Mouse (Mus musculus) hindbrain, embryonic 13.5 days (tissue): ENCODE data around the gene Cryaa. TPM values are rescaled to one million over a fixed set of nuclear protein-coding genes. Genes with fewer than 3 reads are reported as not detected.

Source experiments
- ATAC-seq: fragments of 200-750 bp; cut with Nextera tagmentation; 2 replicates; pipeline ENCODE4 v1.8.0; 2017; ENCODE audit warnings: moderate TSS enrichment; ENCODE audit not compliant: low FRiP score
- H3K27ac ChIP-seq: fragments of 300-500 bp; sonication (generic); 2 replicates; pipeline ENCODE4 v1.5.1; 2015; ENCODE audit warnings: inconsistent platforms, mild to moderate bottlenecking, moderate library complexity
- H3K27me3 ChIP-seq: fragments of 300-500 bp; sonication (generic); 2 replicates; pipeline ENCODE4 v1.6.1; 2015; ENCODE audit warnings: mild to moderate bottlenecking, inconsistent platforms
- H3K36me3 ChIP-seq: fragments of 300-500 bp; sonication (generic); 2 replicates; pipeline ENCODE4 v1.6.1; 2015; ENCODE audit warnings: mild to moderate bottlenecking, inconsistent platforms
- H3K4me1 ChIP-seq: fragments of 300-500 bp; sonication (generic); replicated peaks from 2 replicates; pipeline ENCODE4 v1.6.1; 2015; ENCODE audit warnings: inconsistent platforms
- H3K4me2 ChIP-seq: fragments of 300-500 bp; sonication (generic); 2 replicates; pipeline ENCODE4 v1.6.1; 2015; ENCODE audit warnings: inconsistent platforms, mild to moderate bottlenecking, moderate library complexity
- H3K4me3 ChIP-seq: fragments of 300-500 bp; sonication (generic); 2 replicates; pipeline ENCODE4 v1.5.1; 2015; ENCODE audit warnings: mild to moderate bottlenecking, inconsistent platforms
- H3K9ac ChIP-seq: fragments of 300-500 bp; sonication (generic); 2 replicates; pipeline ENCODE4 v1.6.1; 2015; ENCODE audit warnings: mild to moderate bottlenecking, inconsistent platforms
- H3K9me3 ChIP-seq: fragments of 300-500 bp; sonication (generic); 2 replicates; pipeline ENCODE4 v1.6.1; 2016; ENCODE audit warnings: inconsistent platforms
- WGBS: fragments of 180-500 bp; shearing (Covaris S2); methylation state at CpG from one replicate; pipeline ENCODE4 v1.1.7; 2015; 5-methylcytosine and 5-hydroxymethylcytosine counted together
- polyA plus RNA-seq: library from polyadenylated mRNA; unstranded; fragments of >200 nt; fragmentation: Nextera tagmentation; extraction: Ambion mirVana; gene quantifications from 2 replicates; pipeline ENCODE4 v1.2.1, GENCODE M21; 2015

Gene Cryaa
- not detected in 2 replicates for polyA plus RNA-seq

- Histone ChIP-seq H3K27ac (no peak within 1 kb of the TSS), H3K4me3 (no peak within 1 kb of the TSS), H3K36me3 (no peaks in the 10 kb centered on the region), H3K4me2 (no peak within 1 kb of the TSS), H3K9ac (no peak within 1 kb of the TSS), H3K4me1 (no peaks in the 10 kb centered on the region), H3K27me3 (0 out of 2 replicates have a peak, but pooled peaks cover 4% of the 10 kb centered on the region), H3K9me3 (no peaks in the 10 kb centered on the region)
- ATAC-seq = no peak
- 85% methylated on average over 8 of the region's 8 CpGs for WGBS
Observed at GRCm38 (mm10) chr17:31677507-31677906, at the start of gene Cryaa. Gene Cryaa, plus strand, starts transcription at chr17:31677807.

GRCm38 (mm10) chr17:31627961-31628360, 49.6 kb upstream of the Cryaa start:
- WGBS = 91% methylated on average over 2 of the region's 2 CpGs
- H3K27me3 ChIP-seq = no peaks in the 10 kb centered on the region

GRCm38 (mm10) chr17:31631081-31631800, 46.4 kb upstream of the Cryaa start:
- Histone ChIP-seq H3K4me2 (no peak overlapping the region), H3K27me3 (peaks cover 15% of the 10 kb centered on the region), H3K9ac (no peak overlapping the region), H3K27ac (no peak overlapping the region), H3K4me3 (no peak overlapping the region), H3K9me3 (peaks cover 5% of the 10 kb centered on the region; the same call in 1 of the 2 replicates), H3K36me3 (no peaks in the 10 kb centered on the region), H3K4me1 (peaks cover 3% of the 10 kb centered on the region)
- ATAC-seq = no peak
- 84% methylated on average over 10 of the region's 10 CpGs for WGBS

More at GRCm38 (mm10) chr17:31627961-31628360, 49.6 kb upstream of the Cryaa start:
- Histone ChIP-seq H3K27ac (no peak overlapping the region), H3K36me3 (no peaks in the 10 kb centered on the region), H3K9ac (no peak overlapping the region), H3K4me1 (no peaks in the 10 kb centered on the region), H3K9me3 (peaks cover 5% of the 10 kb centered on the region; the same call in 1 of the 2 replicates), H3K4me3 (no peak overlapping the region), H3K4me2 (no peak overlapping the region)
- no peak for ATAC-seq

- peaks cover 32% of the 10 kb centered on the region for H3K27me3 ChIP-seq
- H3K4me2 ChIP-seq = no peak overlapping the region
- H3K36me3 ChIP-seq = no peaks in the 10 kb centered on the region
- no peak for ATAC-seq
- no peaks in the 10 kb centered on the region; the same call in 1 of the 2 replicates for H3K9me3 ChIP-seq
- H3K9ac ChIP-seq = no peak overlapping the region
- H3K27ac ChIP-seq = no peak overlapping the region
- 49% methylated on average over 6 of the region's 6 CpGs for WGBS
- H3K4me1 ChIP-seq = peaks cover 21% of the 10 kb centered on the region
- H3K4me3 ChIP-seq = no peak overlapping the region
Observed at GRCm38 (mm10) chr17:31633007-31633406, 44.6 kb upstream of the Cryaa start.

- WGBS = 64% methylated on average over 5 of the region's 5 CpGs
Observed at GRCm38 (mm10) chr17:31634896-31635295, 42.7 kb upstream of the Cryaa start.

GRCm38 (mm10) chr17:31635781-31636180, 41.8 kb upstream of the Cryaa start:
- no peaks in the 10 kb centered on the region for H3K9me3 ChIP-seq
- 61% methylated on average over 11 of the region's 11 CpGs for WGBS
- H3K4me2 ChIP-seq = peak overlapping the region; percentile 80; the same call in 1 of the 2 replicates
- peak overlapping the region; percentile 52; the same call in 1 of the 2 replicates for H3K4me3 ChIP-seq
- ATAC-seq = no peak
- H3K9ac ChIP-seq = no peak overlapping the region
- H3K36me3 ChIP-seq = no peaks in the 10 kb centered on the region
- H3K27ac ChIP-seq = no peak overlapping the region
- peaks cover 36% of the 10 kb centered on the region for H3K27me3 ChIP-seq
- H3K4me1 ChIP-seq = peaks cover 22% of the 10 kb centered on the region

More at GRCm38 (mm10) chr17:31634896-31635295, 42.7 kb upstream of the Cryaa start:
- no peak overlapping the region for H3K4me2 ChIP-seq
- no peak overlapping the region for H3K9ac ChIP-seq
- H3K27me3 ChIP-seq = peaks cover 36% of the 10 kb centered on the region
- no peak overlapping the region for H3K4me3 ChIP-seq
- H3K4me1 ChIP-seq = peaks cover 22% of the 10 kb centered on the region
- no peaks in the 10 kb centered on the region for H3K36me3 ChIP-seq
- no peak overlapping the region for H3K27ac ChIP-seq
- ATAC-seq = no peak
- H3K9me3 ChIP-seq = no peaks in the 10 kb centered on the region

GRCm38 (mm10) chr17:31636277-31636941, 41.2 kb upstream of the Cryaa start:
- H3K27me3 ChIP-seq = peaks cover 36% of the 10 kb centered on the region
- H3K36me3 ChIP-seq = no peaks in the 10 kb centered on the region
- H3K9ac ChIP-seq = peak overlapping the region; percentile 68
- H3K4me2 ChIP-seq = peak overlapping the region; percentile 80
- H3K9me3 ChIP-seq = no peaks in the 10 kb centered on the region
- WGBS = 4% methylated on average over 45 of the region's 45 CpGs
- peaks cover 22% of the 10 kb centered on the region for H3K4me1 ChIP-seq
- ATAC-seq = peak; percentile 55
- peak overlapping the region; percentile 52 for H3K4me3 ChIP-seq
- no peak overlapping the region for H3K27ac ChIP-seq

- H3K36me3 ChIP-seq = no peaks in the 10 kb centered on the region
Observed at GRCm38 (mm10) chr17:31636942-31637811, 40.4 kb upstream of the Cryaa start, which contains the start of gene Cbs. Gene Cbs, minus strand, starts transcription at chr17:31637238.

GRCm38 (mm10) chr17:31637866-31638570, 39.6 kb upstream of the Cryaa start:
- Histone ChIP-seq H3K9ac (no peak overlapping the region), H3K4me1 (peaks cover 22% of the 10 kb centered on the region), H3K36me3 (no peaks in the 10 kb centered on the region), H3K27ac (peak overlapping the region; percentile 76), H3K4me2 (no peak overlapping the region; the same call in 1 of the 2 replicates), H3K4me3 (no peak overlapping the region), H3K9me3 (no peaks in the 10 kb centered on the region), H3K27me3 (peaks cover 36% of the 10 kb centered on the region)
- no peak for ATAC-seq
- 59% methylated on average over 9 of the region's 9 CpGs for whole genome bisulfite sequencing

More at GRCm38 (mm10) chr17:31636942-31637811, 40.4 kb upstream of the Cryaa start, which contains the start of gene Cbs:
- Histone ChIP-seq H3K4me3 (peak within 1 kb of the TSS; percentile 52), H3K4me1 (peaks cover 22% of the 10 kb centered on the region), H3K4me2 (peak within 1 kb of the TSS; percentile 80), H3K27me3 (peaks cover 36% of the 10 kb centered on the region), H3K9me3 (no peaks in the 10 kb centered on the region), H3K9ac (peak within 1 kb of the TSS; percentile 68), H3K27ac (peak within 1 kb of the TSS; percentile 76)
- peak; percentile 87 for ATAC-seq
- 2% methylated on average over 61 of the region's 61 CpGs for WGBS

GRCm38 (mm10) chr17:31639651-31640050, 38.0 kb upstream of the Cryaa start:
- no peak for ATAC-seq
- Histone ChIP-seq H3K4me3 (no peak overlapping the region), H3K4me2 (no peak overlapping the region), H3K36me3 (peaks cover 2% of the 10 kb centered on the region; the same call in 1 of the 2 replicates), H3K27ac (no peak overlapping the region), H3K9me3 (no peaks in the 10 kb centered on the region), H3K27me3 (peaks cover 36% of the 10 kb centered on the region), H3K9ac (no peak overlapping the region), H3K4me1 (peaks cover 22% of the 10 kb centered on the region)
- WGBS = 56% methylated on average over 4 of the region's 4 CpGs

- no peak overlapping the region for H3K4me3 ChIP-seq
- H3K9me3 ChIP-seq = no peaks in the 10 kb centered on the region
- H3K9ac ChIP-seq = no peak overlapping the region
- H3K27ac ChIP-seq = no peak overlapping the region
- H3K27me3 ChIP-seq = peaks cover 10% of the 10 kb centered on the region
- H3K36me3 ChIP-seq = peaks cover 25% of the 10 kb centered on the region
- H3K4me1 ChIP-seq = peaks cover 8% of the 10 kb centered on the region
- WGBS = 43% methylated on average over 8 of the region's 8 CpGs
- no peak overlapping the region for H3K4me2 ChIP-seq
- ATAC-seq = no peak
Observed at GRCm38 (mm10) chr17:31642331-31642730, 35.3 kb upstream of the Cryaa start.
